Mouse (Mus musculus) neural tube, embryonic 14.5 days (tissue): ENCODE data around the gene Eif4a1. TPM values are rescaled to one million over a fixed set of nuclear protein-coding genes. Genes with fewer than 3 reads are reported as not detected.

Experiments
- ATAC-seq: fragments of 200-750 bp; cut with Nextera tagmentation; 2 replicates; pipeline ENCODE4 v1.8.0; 2017; ENCODE audit warnings: low read depth, mild to moderate bottlenecking, moderate TSS enrichment, moderate library complexity
- H3K27ac ChIP-seq: fragments of 300-500 bp; sonication (generic); 2 replicates; pipeline ENCODE4 v1.5.1; 2014; ENCODE audit warnings: low read depth, mild to moderate bottlenecking, control low read depth, low read length, moderate library complexity, mixed read lengths
- H3K27me3 ChIP-seq: fragments of 300-500 bp; sonication (generic); 2 replicates; pipeline ENCODE4 v1.6.1; 2014; ENCODE audit warnings: low read length; ENCODE audit not compliant: control insufficient read depth, insufficient read depth
- H3K36me3 ChIP-seq: fragments of 300-500 bp; sonication (generic); 2 replicates; pipeline ENCODE4 v1.6.1; 2014; ENCODE audit warnings: low read length, mixed read lengths; ENCODE audit not compliant: control insufficient read depth, insufficient read depth
- H3K4me1 ChIP-seq: fragments of 300-500 bp; sonication (generic); 2 replicates; pipeline ENCODE4 v1.6.1; 2014; ENCODE audit warnings: low read length; ENCODE audit not compliant: control insufficient read depth, insufficient read depth
- H3K4me2 ChIP-seq: fragments of 300-500 bp; sonication (generic); 2 replicates; pipeline ENCODE4 v1.6.1; 2014; ENCODE audit warnings: mild to moderate bottlenecking, low read depth, low read length, control low read depth
- H3K4me3 ChIP-seq: fragments of 300-500 bp; sonication (generic); 2 replicates; pipeline ENCODE4 v1.5.1; 2014; ENCODE audit warnings: low read depth, low read length, control low read depth, mixed read lengths
- H3K9ac ChIP-seq: fragments of 300-500 bp; sonication (generic); replicated peaks from 2 replicates; pipeline ENCODE4 v1.6.1; 2014; ENCODE audit warnings: low read depth, mild to moderate bottlenecking, control low read depth, low read length, mixed read lengths
- H3K9me3 ChIP-seq: fragments of 300-500 bp; sonication (generic); 2 replicates; pipeline ENCODE4 v1.6.1; 2016; ENCODE audit warnings: low read length; ENCODE audit not compliant: control insufficient read depth
- WGBS: fragments of 180-500 bp; shearing (Covaris S2); extraction: QIAGEN DNeasy Blood & Tissue Kit; methylation state at CpG from one replicate; pipeline ENCODE4 v1.1.7; 2014; 5-methylcytosine and 5-hydroxymethylcytosine counted together
- microRNA counts: library from miRNA; unstranded; fragments of <30 nt; microRNA quantifications from one replicate; lab custom pipeline; 2016
- microRNA-seq: library from miRNA; unstranded; fragments of <30 nt; microRNA quantifications from one replicate; pipeline ENCODE4, GENCODE M21; 2016
- polyA plus RNA-seq: library from polyadenylated mRNA; unstranded; fragments of >200 nt; fragmentation: Nextera tagmentation; extraction: Ambion mirVana; gene quantifications from 2 replicates; pipeline ENCODE4 v1.2.1, GENCODE M21; 2014

Eif4a1 gene
- polyA plus RNA-seq, 1 experiment from 2014 or later: 643 TPM

GRCm38 (mm10) chr11:69621571-69622268 is 50.5 kb downstream of the Eif4a1 start, which contains the start of gene Sat2:
TSS of gene Sat2 (plus strand) at chr11:69622024.
- Histone ChIP-seq H3K9me3 (no peaks in the 10 kb centered on the region), H3K27ac (peak within 1 kb of the TSS; percentile 77), H3K4me3 (peak within 1 kb of the TSS; percentile 50), H3K27me3 (no peaks in the 10 kb centered on the region), H3K4me2 (peak within 1 kb of the TSS; percentile 89), H3K4me1 (peaks cover 8% of the 10 kb centered on the region), H3K9ac (peak within 1 kb of the TSS; percentile 78), H3K36me3 (no peaks in the 10 kb centered on the region)
- ATAC-seq: peak; percentile 84
- under 1% methylated on average over 20 of the region's 20 CpGs for WGBS

GRCm38 (mm10) chr11:69620394-69621081 is 51.7 kb downstream of the Eif4a1 start:
- Histone ChIP-seq H3K9me3 (no peaks in the 10 kb centered on the region), H3K9ac (no peak overlapping the region), H3K4me3 (no peak overlapping the region), H3K4me1 (peaks cover 8% of the 10 kb centered on the region), H3K27me3 (no peaks in the 10 kb centered on the region), H3K36me3 (no peaks in the 10 kb centered on the region), H3K4me2 (no peak overlapping the region), H3K27ac (no peak overlapping the region)
- 92% methylated on average over 7 of the region's 7 CpGs for WGBS
- ATAC-seq: no peak

- H3K4me1 ChIP-seq: peaks cover 3% of the 10 kb centered on the region
- WGBS: 76% methylated on average over 5 of the region's 5 CpGs
- no peaks in the 10 kb centered on the region for H3K9me3 ChIP-seq
- ATAC-seq: no peak
- H3K27ac ChIP-seq: no peak within 1 kb of the TSS
- no peak within 1 kb of the TSS for H3K4me2 ChIP-seq
- H3K9ac ChIP-seq: no peak within 1 kb of the TSS
- H3K4me3 ChIP-seq: no peak within 1 kb of the TSS
- H3K36me3 ChIP-seq: no peaks in the 10 kb centered on the region
- H3K27me3 ChIP-seq: no peaks in the 10 kb centered on the region
Measured at GRCm38 (mm10) chr11:69617805-69618204, 54.4 kb downstream of the Eif4a1 start, which contains the start of gene Shbg. TSS of gene Shbg (minus strand) at chr11:69617905.

MicroRNA genes within 50 kb of the gene (microRNA counts, 519-probe panel; counts per million panel counts)
- microRNA mmu-miR-1934 (lab: Ali Mortazavi, UCI): not detected
- 3,653 counts per million, percentile 31 among the panel's probes with 10 or more counts for microRNA mmu-miR-467f (lab: Ali Mortazavi, UCI)

Small RNAs within 50 kb of the gene (microRNA-seq; reads per million reads assigned to microRNA genes)
- gene Mir1934 (1.4 reads per million), gene Mir467f (not detected)

Other genes with a start within 250 kb of the Eif4a1 start
- gene Dnah2, start 123.3 kb downstream of the Eif4a1 start, polyA plus RNA-seq: 5.7 and 6.9 TPM in 2 replicates
- 23.2 and 35.6 TPM in 2 replicates for gene Efnb3, start 112.2 kb downstream of the Eif4a1 start, polyA plus RNA-seq
- 17.3 and 20.8 TPM in 2 replicates for gene Wrap53, start 92.2 kb downstream of the Eif4a1 start, polyA plus RNA-seq
- gene Trp53, start 92.1 kb downstream of the Eif4a1 start, polyA plus RNA-seq: 54.6 and 68.8 TPM in 2 replicates
- 66.6 and 99.6 TPM in 2 replicates for gene Atp1b2, start 66.5 kb downstream of the Eif4a1 start, polyA plus RNA-seq
- not detected in 2 replicates for gene Shbg, start 54.5 kb downstream of the Eif4a1 start, polyA plus RNA-seq
- gene Sat2, start 50.4 kb downstream of the Eif4a1 start, polyA plus RNA-seq: 23.8 and 25.1 TPM in 2 replicates
- 31.1 and 34.0 TPM in 2 replicates for gene Fxr2, start 39.4 kb downstream of the Eif4a1 start, polyA plus RNA-seq
- gene Sox15, start 17.1 kb downstream of the Eif4a1 start, polyA plus RNA-seq: not detected in 2 replicates
- 40.7 and 63.4 TPM in 2 replicates for gene Mpdu1, start 9.8 kb downstream of the Eif4a1 start, polyA plus RNA-seq
- gene Cd68, start 6.3 kb downstream of the Eif4a1 start, polyA plus RNA-seq: 3.7 and 11.2 TPM in 2 replicates
- gene Senp3, start 9.7 kb upstream of the Eif4a1 start, polyA plus RNA-seq: 104 and 116 TPM in 2 replicates
- 0.24 and 0.72 TPM in 2 replicates for gene Tnfsf13, start 13.4 kb upstream of the Eif4a1 start, polyA plus RNA-seq
- 2.1 and 3.4 TPM in 2 replicates for gene Tnfsf12, start 23.4 kb upstream of the Eif4a1 start, polyA plus RNA-seq
- gene Tnfsfm13, start 23.7 kb upstream of the Eif4a1 start, polyA plus RNA-seq: 0.75 and 1.8 TPM in 2 replicates
- 23.5 and 30.7 TPM in 2 replicates for gene Polr2a, start 86.2 kb upstream of the Eif4a1 start, polyA plus RNA-seq
- gene Slc35g3, start 89.5 kb upstream of the Eif4a1 start, polyA plus RNA-seq: not detected in 2 replicates
- 4.3 and 6.0 TPM in 2 replicates for gene Zbtb4, start 93.5 kb upstream of the Eif4a1 start, polyA plus RNA-seq
- gene Chrnb1, start 123.5 kb upstream of the Eif4a1 start, polyA plus RNA-seq: 0.78 and 1.3 TPM in 2 replicates
- 6.4 and 9.1 TPM in 2 replicates for gene Fgf11, start 129.4 kb upstream of the Eif4a1 start, polyA plus RNA-seq
- 0.68 and 0.76 TPM in 2 replicates for gene Tmem102, start 133.2 kb upstream of the Eif4a1 start, polyA plus RNA-seq
- not detected in 2 replicates for gene Gm39566, start 142.9 kb upstream of the Eif4a1 start, polyA plus RNA-seq
- 0.16 TPM in 1 of 2 replicates, not detected in the other for gene Spem2, start 146.0 kb upstream of the Eif4a1 start, polyA plus RNA-seq
- gene Spem1, start 149.8 kb upstream of the Eif4a1 start, polyA plus RNA-seq: 0.35 and 0.40 TPM in 2 replicates
- gene Nlgn2, start 165.4 kb upstream of the Eif4a1 start, polyA plus RNA-seq: 24.2 and 31.3 TPM in 2 replicates
- 306 and 377 TPM in 2 replicates for gene Tmem256, start 166.1 kb upstream of the Eif4a1 start, polyA plus RNA-seq
- 36.3 and 51.8 TPM in 2 replicates for gene Plscr3, start 174.0 kb upstream of the Eif4a1 start, polyA plus RNA-seq
- 0.28 TPM in 1 of 2 replicates, not detected in the other for gene Tnk1, start 186.3 kb upstream of the Eif4a1 start, polyA plus RNA-seq
- not detected in 2 replicates for gene Tmem95, start 205.6 kb upstream of the Eif4a1 start, polyA plus RNA-seq
- 0.80 and 2.0 TPM in 2 replicates for gene Kctd11, start 209.0 kb upstream of the Eif4a1 start, polyA plus RNA-seq
- gene Acap1, start 223.1 kb upstream of the Eif4a1 start, polyA plus RNA-seq: 0.17 and 0.33 TPM in 2 replicates
- gene 2810408A11Rik, start 228.6 kb upstream of the Eif4a1 start, polyA plus RNA-seq: 7.1 and 7.8 TPM in 2 replicates
- gene Neurl4, start 228.6 kb upstream of the Eif4a1 start, polyA plus RNA-seq: 26.2 and 27.8 TPM in 2 replicates
- 58.5 and 65.4 TPM in 2 replicates for gene Gps2, start 241.5 kb upstream of the Eif4a1 start, polyA plus RNA-seq
- gene Eif5a, start 249.5 kb upstream of the Eif4a1 start, polyA plus RNA-seq: 1,037 and 1,095 TPM in 2 replicates